ENCODE assay signal across 10 mouse cellular contexts in genomic region chr2:68907721-68908463, GRCm38 (mm10). TPM values are rescaled to one million over a fixed set of nuclear protein-coding genes. Genes with fewer than 3 reads are reported as not detected.
DNase-seq lines count a peak whose midpoint lies in the region; ATAC-seq and TF ChIP-seq lines count a peak whose summit lies in the region.
"Had no signal": no experiment of that assay in that cellular context is flagged by ENCODE, and none has a peak within 500 bp of the region (broad histone marks: within the 10 kb centered on the region; RNA-seq: fewer than 3 reads in every experiment).

No protein-coding gene starts in this region.

- peak; percentile 71 for ATAC-seq in lung, embryonic 16.5 days (ENCODE audit: low read depth)
- ATAC-seq in heart, embryonic 15.5 days (replicated peaks; ENCODE audit: insufficient number of reproducible peaks, insufficient read depth, low FRiP score, low read depth) = no peak; the same call in 1 of the 2 replicates
- peak; percentile 97 for ATAC-seq in monocyte, adult 5-6 weeks (replicated peaks; ENCODE audit: insufficient number of reproducible peaks, low FRiP score, low TSS enrichment, poor library complexity, severe bottlenecking)
- no peak for ATAC-seq in forebrain, embryonic 12.5 days (ENCODE audit: low FRiP score)
- ATAC-seq in hindbrain, embryonic 12.5 days (ENCODE audit: low FRiP score) = no peak

- TF ChIP-seq POLR2A in lung, adult 2 months (IDR thresholded peaks at IDR 0.05; ENCODE audit: borderline replicate concordance, extremely low read depth, low read depth, low read length) = no peak

- H3K9me3 ChIP-seq in lung, embryonic 16.5 days (ENCODE audit: control insufficient read depth, low read length) = no peaks in the 10 kb centered on the region; the same call in 1 of the 2 replicates
- no peaks in the 10 kb centered on the region for H3K9me3 ChIP-seq in heart, embryonic 15.5 days (replicated peaks)
- H3K9me3 ChIP-seq in forebrain, embryonic 12.5 days = peaks cover 7% of the 10 kb centered on the region; the same call in 1 of the 2 replicates
- no peaks in the 10 kb centered on the region for H3K9me3 ChIP-seq in hindbrain, embryonic 12.5 days (replicated peaks)

- H3K4me1 ChIP-seq in lung, embryonic 16.5 days (replicated peaks; ENCODE audit: control insufficient read depth, insufficient read depth, low read length) = no peaks in the 10 kb centered on the region
- H3K4me1 ChIP-seq in lung, adult 2 months (ENCODE audit: control insufficient read depth, insufficient read depth, low read length) = peaks cover 3% of the 10 kb centered on the region; the same call in 1 of the 2 replicates
- peaks cover 19% of the 10 kb centered on the region for H3K4me1 ChIP-seq in heart, embryonic 15.5 days (replicated peaks)
- no peaks in the 10 kb centered on the region for H3K4me1 ChIP-seq in forebrain, embryonic 12.5 days
- H3K4me1 ChIP-seq in hindbrain, embryonic 12.5 days = no peaks in the 10 kb centered on the region

- H3K9ac ChIP-seq in lung, embryonic 16.5 days (ENCODE audit: low read length) = no peak overlapping the region
- H3K9ac ChIP-seq in heart, embryonic 15.5 days = no peak overlapping the region
- H3K9ac ChIP-seq in forebrain, embryonic 12.5 days = no peak overlapping the region
- no peak overlapping the region for H3K9ac ChIP-seq in hindbrain, embryonic 12.5 days

- H3K27me3 ChIP-seq in lung, embryonic 16.5 days (ENCODE audit: control insufficient read depth, insufficient read depth, low read depth, low read length) = no peaks in the 10 kb centered on the region
- no peaks in the 10 kb centered on the region for H3K27me3 ChIP-seq in heart, embryonic 15.5 days
- no peaks in the 10 kb centered on the region for H3K27me3 ChIP-seq in forebrain, embryonic 12.5 days
- no peaks in the 10 kb centered on the region for H3K27me3 ChIP-seq in hindbrain, embryonic 12.5 days

- no peaks in the 10 kb centered on the region for H3K36me3 ChIP-seq in lung, embryonic 16.5 days (ENCODE audit: control insufficient read depth, insufficient read depth, low read length)
- H3K36me3 ChIP-seq in heart, embryonic 15.5 days = no peaks in the 10 kb centered on the region
- H3K36me3 ChIP-seq in forebrain, embryonic 12.5 days (replicated peaks) = no peaks in the 10 kb centered on the region
- no peaks in the 10 kb centered on the region for H3K36me3 ChIP-seq in hindbrain, embryonic 12.5 days

- DNase-seq in lung, adult 2 months = no peak
- DNase-seq in thymus, postnatal 36 days = peak; percentile 73 to 85
- no peak for DNase-seq in retina, embryonic 14.5 days (ENCODE audit: low spot score)
- DNase-seq: adrenal gland, adult 2 months; kidney, postnatal 14 days had no signal

- H3K4me2 ChIP-seq in lung, embryonic 16.5 days (ENCODE audit: low read depth, low read length) = peak overlapping the region; percentile 2; the same call in 1 of the 2 replicates
- H3K4me2 ChIP-seq in heart, embryonic 15.5 days = peak overlapping the region; percentile 57
- H3K4me2 ChIP-seq in forebrain, embryonic 12.5 days = no peak overlapping the region
- no peak overlapping the region for H3K4me2 ChIP-seq in hindbrain, embryonic 12.5 days (replicated peaks)

- TF ChIP-seq CTCF in lung, adult 2 months (IDR thresholded peaks at IDR 0.05; ENCODE audit: insufficient read depth, low read length) = no peak

- WGBS in lung, embryonic 16.5 days = 55% methylated on average over 11 of the region's 11 CpGs
- 51% methylated on average over 11 of the region's 11 CpGs for WGBS in lung, adult 2 months
- 33% methylated on average over 11 of the region's 11 CpGs for WGBS in heart, embryonic 15.5 days
- WGBS in forebrain, embryonic 12.5 days = 83% methylated on average over 11 of the region's 11 CpGs
- 82% methylated on average over 11 of the region's 11 CpGs for WGBS in hindbrain, embryonic 12.5 days

- no peak overlapping the region for H3K27ac ChIP-seq in lung, embryonic 16.5 days (ENCODE audit: low read length)
- peak overlapping the region; percentile 29; the same call in 1 of the 2 replicates for H3K27ac ChIP-seq in heart, embryonic 15.5 days
- no peak overlapping the region for H3K27ac ChIP-seq in forebrain, embryonic 12.5 days
- no peak overlapping the region for H3K27ac ChIP-seq in hindbrain, embryonic 12.5 days

- no peak overlapping the region for H3K4me3 ChIP-seq in lung, embryonic 16.5 days (ENCODE audit: low read length)
- H3K4me3 ChIP-seq in lung, adult 2 months (replicated peaks; ENCODE audit: extremely low read depth, low read depth, low read length) = no peak overlapping the region
- H3K4me3 ChIP-seq in heart, embryonic 15.5 days = peak overlapping the region; percentile 26
- no peak overlapping the region for H3K4me3 ChIP-seq in forebrain, embryonic 12.5 days (replicated peaks)
- H3K4me3 ChIP-seq in hindbrain, embryonic 12.5 days = no peak overlapping the region

RNA-seq across cellular contexts. Expression of gene Cers6, which starts 46.7 kb away (rescaled TPM):
- 19.7 and 21.4 TPM in 2 replicates for polyA plus RNA-seq in lung, embryonic 16.5 days (2015; fragmentation: Nextera tagmentation; extraction: Ambion mirVana)
- 10.7 and 16.2 TPM in 2 replicates for polyA plus RNA-seq in lung, adult 2 months (2012; rRNA removed)
- 19.2 and 23.2 TPM in 2 replicates for polyA plus RNA-seq in heart, embryonic 15.5 days (2015; fragmentation: Nextera tagmentation; extraction: Ambion mirVana)
- 42.0 to 93.3 TPM (median 51.2 TPM) in 3 replicates for total RNA-seq in monocyte, adult 5-6 weeks (2017)
- 34.8 and 38.3 TPM in 2 replicates for polyA plus RNA-seq in forebrain, embryonic 12.5 days (2016; fragmentation: Nextera tagmentation; extraction: Ambion mirVana)
- 61.2 and 80.7 TPM in 2 replicates for polyA plus RNA-seq in hindbrain, embryonic 12.5 days (2016; fragmentation: Nextera tagmentation; extraction: Ambion mirVana)

Comparison
In these comparisons a context has a peak if more than half of its experiments do, and no peak if none do; other contexts are left out.
1. ATAC-seq: peak in lung, embryonic 16.5 days (single experiment) and monocyte, adult 5-6 weeks (single experiment); none in heart, embryonic 15.5 days (single experiment), forebrain, embryonic 12.5 days (single experiment) and hindbrain, embryonic 12.5 days (single experiment).
2. H3K4me2 ChIP-seq: peak in lung, embryonic 16.5 days (single experiment) and heart, embryonic 15.5 days (single experiment); none in forebrain, embryonic 12.5 days (single experiment) and hindbrain, embryonic 12.5 days (single experiment).
3. DNase-seq: peak in thymus, postnatal 36 days (2 of 2); none in lung, adult 2 months (single experiment) and retina, embryonic 14.5 days (single experiment).